Comparison of ENCODE assay signal across 14 mouse cellular contexts in genomic region chr17:84313494-84313893, GRCm38 (mm10).
DNase-seq lines count a peak whose midpoint lies in the region; ATAC-seq and TF ChIP-seq lines count a peak whose summit lies in the region.
"Had no signal": no experiment of that assay in that cellular context is flagged by ENCODE, and none has a peak within 500 bp of the region (broad histone marks: within the 10 kb centered on the region; RNA-seq: fewer than 3 reads in every experiment).

No protein-coding gene starts in this region.

- intact Hi-C loops in gastrocnemius, postnatal 14 days (cut with DNase I; ENCODE audit: low total_unique reads), result no loop called here

- H3K27ac ChIP-seq in lung, postnatal 0 days (ENCODE audit: low read length), result no peak overlapping the region
- H3K27ac ChIP-seq: layer of hippocampus, adult 2 months; liver, embryonic 15.5 days; midbrain, embryonic 12.5 days had no signal

- H3K4me3 ChIP-seq in lung, postnatal 0 days (ENCODE audit: low read depth, low read length), result no peak overlapping the region
- H3K4me3 ChIP-seq: layer of hippocampus, adult 2 months; liver, embryonic 15.5 days; midbrain, embryonic 12.5 days had no signal

- no peaks in the 10 kb centered on the region for H3K9me3 ChIP-seq in lung, postnatal 0 days (ENCODE audit: low read length)
- H3K9me3 ChIP-seq: liver, embryonic 15.5 days; midbrain, embryonic 12.5 days had no signal

- H3K36me3 ChIP-seq in lung, postnatal 0 days (ENCODE audit: insufficient read depth, low read length), result no peaks in the 10 kb centered on the region

- no peaks in the 10 kb centered on the region for H3K27me3 ChIP-seq in lung, postnatal 0 days (replicated peaks; ENCODE audit: insufficient read depth, low read length)
- H3K27me3 ChIP-seq: liver, embryonic 15.5 days; midbrain, embryonic 12.5 days had no signal

- no peak overlapping the region for H3K9ac ChIP-seq in lung, postnatal 0 days (replicated peaks; ENCODE audit: low read depth)
- H3K9ac ChIP-seq: liver, embryonic 15.5 days; midbrain, embryonic 12.5 days had no signal

- peak; percentile 81 for ATAC-seq in lung, postnatal 0 days
- peak; percentile 85 for ATAC-seq in megakaryocyte, adult 5-6 weeks (ENCODE audit: poor library complexity, severe bottlenecking)
- no peak for ATAC-seq in megakaryocyte-erythroid progenitor cell, adult 5-6 weeks (replicated peaks; ENCODE audit: low FRiP score, low TSS enrichment, poor library complexity, severe bottlenecking)
- ATAC-seq: forebrain, embryonic 16.5 days; hindbrain, embryonic 16.5 days had no signal

- no peaks in the 10 kb centered on the region for H3K4me1 ChIP-seq in lung, postnatal 0 days (ENCODE audit: insufficient read depth, low read depth, low read length)
- H3K4me1 ChIP-seq: liver, embryonic 15.5 days had no signal

- peak; percentile 55 for DNase-seq in lung, postnatal 0 days (ENCODE audit: low spot score)
- DNase-seq in lung, postnatal 14 days, result no peak
- DNase-seq in CD8-positive naive resting alpha-beta T cell, adult 2 months (ENCODE audit: low read depth in 2 of 2, low spot score in 2 of 2), result peak; percentile 68 to 76
- peak; percentile 61 for DNase-seq in thymus, postnatal 25 days
- no peak for DNase-seq in gastrocnemius, postnatal 14 days
- DNase-seq: cerebellum, adult 18-20 months; gastrocnemius, postnatal 25 days had no signal

- TF ChIP-seq EP300 in lung, postnatal 0 days (IDR thresholded peaks at IDR 0.05), result peak; percentile 56

- 32% methylated on average over 6 of the region's 6 CpGs for WGBS in lung, postnatal 0 days

- no peak overlapping the region for H3K4me2 ChIP-seq in lung, postnatal 0 days (replicated peaks; ENCODE audit: low read depth, low read length)
- H3K4me2 ChIP-seq: liver, embryonic 15.5 days; midbrain, embryonic 12.5 days had no signal

- no peak for TF ChIP-seq CTCF in lung, postnatal 0 days (IDR thresholded peaks at IDR 0.05)

Comparison
In these comparisons a context has a peak if more than half of its experiments do, and no peak if none do; other contexts are left out.
1. DNase-seq: peak in lung, postnatal 0 days (single experiment), CD8-positive naive resting alpha-beta T cell, adult 2 months (2 of 2) and thymus, postnatal 25 days (single experiment); none in lung, postnatal 14 days (single experiment) and gastrocnemius, postnatal 14 days (single experiment).